In genomic region chr3:21937281-21938035, GRCm38 (mm10) we compare ENCODE assay signal across 8 mouse cellular contexts.
A peak's percentile ranks its signal among the peaks of the same experiment; 100 is the strongest.
DNase-seq lines count a peak whose midpoint lies in the region; ATAC-seq lines count a peak whose summit lies in the region.

No protein-coding gene starts in this region.

- no peak overlapping the region for H3K9ac ChIP-seq in forebrain, embryonic 13.5 days
- peak overlapping the region; percentile 42; the same call in 1 of the 2 replicates for H3K9ac ChIP-seq in stomach, embryonic 16.5 days (ENCODE audit: low read length)
- H3K9ac ChIP-seq in hindbrain, embryonic 16.5 days (ENCODE audit: low read depth, low read length): no peak overlapping the region

- peak overlapping the region; percentile 80 for H3K27ac ChIP-seq in forebrain, embryonic 10.5 days
- no peak overlapping the region for H3K27ac ChIP-seq in forebrain, embryonic 13.5 days
- H3K27ac ChIP-seq in stomach, embryonic 16.5 days (ENCODE audit: low read length): peak overlapping the region; percentile 83
- no peak overlapping the region for H3K27ac ChIP-seq in hindbrain, embryonic 16.5 days (ENCODE audit: low read depth, low read length)

- H3K9me3 ChIP-seq in forebrain, embryonic 10.5 days: no peaks in the 10 kb centered on the region
- H3K9me3 ChIP-seq in forebrain, embryonic 13.5 days (replicated peaks): no peaks in the 10 kb centered on the region
- no peaks in the 10 kb centered on the region for H3K9me3 ChIP-seq in stomach, embryonic 16.5 days (replicated peaks; ENCODE audit: control insufficient read depth, low read length)
- H3K9me3 ChIP-seq in hindbrain, embryonic 16.5 days (ENCODE audit: control insufficient read depth, low read length): no peaks in the 10 kb centered on the region

- peaks cover 50% of the 10 kb centered on the region for H3K4me1 ChIP-seq in forebrain, embryonic 10.5 days
- peaks cover 34% of the 10 kb centered on the region for H3K4me1 ChIP-seq in forebrain, embryonic 13.5 days
- H3K4me1 ChIP-seq in stomach, embryonic 16.5 days (ENCODE audit: control insufficient read depth, insufficient read depth, low read length): peaks cover 22% of the 10 kb centered on the region
- H3K4me1 ChIP-seq in hindbrain, embryonic 16.5 days (ENCODE audit: control insufficient read depth, insufficient read depth, low read depth, low read length): peaks cover 20% of the 10 kb centered on the region

- DNase-seq in forebrain, embryonic 10.5 days (ENCODE audit: extremely low spot score, low spot score): no peak
- peak; percentile 53 to 60 for DNase-seq in right cerebral cortex, adult 2 months (ENCODE audit: low spot score in 2 of 2)
- no peak for DNase-seq in right cerebral cortex, postnatal 4 days
- DNase-seq in layer of hippocampus, postnatal 14 days (ENCODE audit: low spot score in 2 of 2): peak; percentile 36 to 52
- no peak for DNase-seq in natural killer cell, adult 2 months (ENCODE audit: low spot score in 2 of 2)

- no peak overlapping the region for H3K4me3 ChIP-seq in forebrain, embryonic 10.5 days
- H3K4me3 ChIP-seq in forebrain, embryonic 13.5 days: no peak overlapping the region
- H3K4me3 ChIP-seq in stomach, embryonic 16.5 days (replicated peaks; ENCODE audit: low read length): no peak overlapping the region
- no peak overlapping the region for H3K4me3 ChIP-seq in hindbrain, embryonic 16.5 days (ENCODE audit: low read length)

- ATAC-seq in forebrain, embryonic 13.5 days: no peak
- ATAC-seq in stomach, embryonic 16.5 days (ENCODE audit: insufficient read depth, low FRiP score): no peak
- ATAC-seq in hindbrain, embryonic 16.5 days: no peak

- no peaks in the 10 kb centered on the region for H3K27me3 ChIP-seq in forebrain, embryonic 10.5 days (ENCODE audit: poor library complexity, severe bottlenecking)
- H3K27me3 ChIP-seq in forebrain, embryonic 13.5 days: no peaks in the 10 kb centered on the region
- no peaks in the 10 kb centered on the region for H3K27me3 ChIP-seq in stomach, embryonic 16.5 days (ENCODE audit: control insufficient read depth, insufficient read depth, low read length)
- no peaks in the 10 kb centered on the region for H3K27me3 ChIP-seq in hindbrain, embryonic 16.5 days (replicated peaks; ENCODE audit: control insufficient read depth, insufficient read depth, low read length)

- H3K4me2 ChIP-seq in forebrain, embryonic 13.5 days: no peak overlapping the region
- H3K4me2 ChIP-seq in stomach, embryonic 16.5 days (ENCODE audit: low read depth, low read length): no peak overlapping the region
- H3K4me2 ChIP-seq in hindbrain, embryonic 16.5 days (ENCODE audit: low read length): no peak overlapping the region

- 38% methylated on average over 7 of the region's 7 CpGs for WGBS in forebrain, embryonic 10.5 days
- WGBS in forebrain, embryonic 13.5 days: 39% methylated on average over 7 of the region's 7 CpGs
- WGBS in stomach, embryonic 16.5 days: 62% methylated on average over 7 of the region's 7 CpGs
- 45% methylated on average over 7 of the region's 7 CpGs for WGBS in hindbrain, embryonic 16.5 days

- no peaks in the 10 kb centered on the region for H3K36me3 ChIP-seq in forebrain, embryonic 10.5 days (replicated peaks)
- no peaks in the 10 kb centered on the region for H3K36me3 ChIP-seq in forebrain, embryonic 13.5 days (ENCODE audit: poor library complexity, severe bottlenecking)
- no peaks in the 10 kb centered on the region for H3K36me3 ChIP-seq in stomach, embryonic 16.5 days (ENCODE audit: control insufficient read depth, insufficient read depth, low read length)
- no peaks in the 10 kb centered on the region for H3K36me3 ChIP-seq in hindbrain, embryonic 16.5 days (ENCODE audit: control insufficient read depth, insufficient read depth, low read length)

Comparison
In these comparisons a context has a peak if more than half of its experiments do, and no peak if none do; other contexts are left out.
1. DNase-seq: peak in right cerebral cortex, adult 2 months (2 of 2) and layer of hippocampus, postnatal 14 days (2 of 2); none in forebrain, embryonic 10.5 days (single experiment), right cerebral cortex, postnatal 4 days (single experiment) and natural killer cell, adult 2 months (0 of 2).
2. H3K27ac ChIP-seq: peak in forebrain, embryonic 10.5 days (single experiment) and stomach, embryonic 16.5 days (single experiment); none in forebrain, embryonic 13.5 days (single experiment) and hindbrain, embryonic 16.5 days (single experiment).